Mouse (Mus musculus): Measurements from ENCODE around the gene Anks3. TPM values are rescaled to one million over a fixed set of nuclear protein-coding genes. Genes with fewer than 3 reads are reported as not detected.
A peak's percentile ranks its signal among the peaks of the same experiment; 100 is the strongest.

The Anks3 gene
- polyA plus RNA-seq, 2 experiments: 59.3 to 106 TPM

DNA sequence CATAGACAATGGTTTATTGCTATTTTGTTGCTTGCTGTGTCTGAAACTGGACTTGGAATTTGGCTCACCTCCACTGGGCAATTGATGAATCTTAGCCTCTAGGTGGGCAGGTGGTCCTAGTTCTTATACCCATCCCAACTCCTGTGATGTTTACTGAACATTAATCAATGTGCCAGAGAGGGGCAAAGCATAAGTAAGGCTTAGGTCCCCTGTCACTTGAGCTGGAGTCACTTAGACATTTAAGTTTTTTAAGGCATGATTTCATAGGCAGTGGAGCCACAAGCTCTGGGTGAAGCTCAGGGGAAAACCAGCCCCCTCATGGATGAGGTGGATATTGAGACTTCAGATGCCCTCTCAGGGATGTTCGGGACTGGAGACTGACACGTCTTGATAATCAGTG lies 25.5 kb downstream of the Anks3 start, which contains the start of gene Nudt16l1:
Gene Nudt16l1, plus strand, starts transcription at position 301 of the 400 bp plus-strand sequence.
- Histone ChIP-seq H3K4me2 (replicated peaks; ENCODE audit: low read depth, low read length, severe bottlenecking) (peak within 1 kb of the TSS; percentile 75), H3K4me1 (ENCODE audit: control insufficient read depth, insufficient read depth, low read length) (0 out of 2 replicates have a peak, but pooled peaks cover 5% of the 10 kb centered on the region), H3K9me3 (ENCODE audit: control insufficient read depth, low read length) (no peaks in the 10 kb centered on the region), H3K27me3 (ENCODE audit: control insufficient read depth, insufficient read depth, low read length) (no peaks in the 10 kb centered on the region), H3K9ac (ENCODE audit: low read depth, low read length, severe bottlenecking) (peak within 1 kb of the TSS; percentile 85), H3K27ac (replicated peaks; ENCODE audit: low read depth, low read length) (peak within 1 kb of the TSS; percentile 72), H3K4me3 (replicated peaks; ENCODE audit: low read length) (peak within 1 kb of the TSS; percentile 82), H3K36me3 (ENCODE audit: control insufficient read depth, insufficient read depth, low read length) (peaks cover 74% of the 10 kb centered on the region)
- no peak for TF ChIP-seq POLR2A (IDR thresholded peaks at IDR 0.05; ENCODE audit: borderline replicate concordance, extremely low read depth, insufficient read depth, insufficient read length)
- DNase-seq (ENCODE audit: low spot score) (no peak), ATAC-seq (ENCODE audit: low FRiP score, low read depth) (no peak)
- WGBS: 9% methylated on average over 2 of the region's 2 CpGs

DNA sequence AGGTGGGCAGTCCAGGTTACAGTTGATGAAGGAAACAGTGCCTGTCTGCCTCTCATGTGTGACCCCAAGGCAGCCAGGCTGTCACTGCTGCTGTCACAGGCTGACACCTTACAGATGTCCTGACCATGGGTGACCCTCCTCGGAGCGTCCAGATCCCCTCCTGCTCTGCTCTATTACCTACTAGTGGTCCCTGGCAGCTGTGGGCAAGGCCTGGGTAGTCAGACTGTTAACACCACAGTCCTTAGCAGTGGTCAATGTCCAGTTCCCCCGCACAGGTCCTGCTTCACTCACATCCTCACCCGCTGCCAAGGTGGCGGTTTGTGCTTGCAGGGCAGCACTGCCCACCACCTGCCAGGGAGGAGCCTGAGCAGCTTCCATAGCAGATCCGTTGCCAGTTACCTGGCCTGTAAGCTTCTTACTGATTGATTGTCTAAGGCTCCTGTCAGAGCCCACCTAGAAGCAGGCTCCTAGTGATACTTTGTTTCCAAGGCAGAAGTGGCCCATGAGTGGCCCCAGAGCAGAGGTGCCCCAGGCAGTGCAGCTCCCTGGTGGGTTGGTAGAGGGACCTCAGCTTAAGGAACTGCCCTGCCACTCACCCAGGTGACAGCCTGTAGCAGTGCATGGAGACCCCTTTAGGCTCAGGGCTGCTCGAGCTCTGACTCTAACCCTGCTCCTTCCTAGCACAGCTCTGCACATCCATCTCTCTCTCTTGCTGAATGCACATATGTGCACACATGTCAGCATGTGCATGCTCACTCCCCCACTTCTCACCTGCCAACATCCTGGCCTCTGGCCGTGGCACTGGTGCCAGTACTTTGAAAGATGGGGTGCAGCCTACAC lies 26.4 kb downstream of the Anks3 start:
- H3K27ac ChIP-seq (replicated peaks; ENCODE audit: low read depth, low read length): no peak overlapping the region
- H3K4me1 ChIP-seq (ENCODE audit: control insufficient read depth, insufficient read depth, low read length): 0 out of 2 replicates have a peak, but pooled peaks cover 5% of the 10 kb centered on the region
- H3K4me3 ChIP-seq (replicated peaks; ENCODE audit: low read length): no peak overlapping the region
- H3K4me2 ChIP-seq (replicated peaks; ENCODE audit: low read depth, low read length, severe bottlenecking): no peak overlapping the region
- H3K9ac ChIP-seq (ENCODE audit: low read depth, low read length, severe bottlenecking): no peak overlapping the region
- H3K27me3 ChIP-seq (ENCODE audit: control insufficient read depth, insufficient read depth, low read length): no peaks in the 10 kb centered on the region
- 91% methylated on average over 8 of the region's 8 CpGs for WGBS
- DNase-seq (ENCODE audit: low spot score) (no peak), ATAC-seq (ENCODE audit: low FRiP score, low read depth) (no peak)
- peaks cover 73% of the 10 kb centered on the region for H3K36me3 ChIP-seq (ENCODE audit: control insufficient read depth, insufficient read depth, low read length)
- no peaks in the 10 kb centered on the region for H3K9me3 ChIP-seq (ENCODE audit: control insufficient read depth, low read length)
- TF ChIP-seq POLR2A (IDR thresholded peaks at IDR 0.05; ENCODE audit: borderline replicate concordance, extremely low read depth, insufficient read depth, insufficient read length): no peak

DNA sequence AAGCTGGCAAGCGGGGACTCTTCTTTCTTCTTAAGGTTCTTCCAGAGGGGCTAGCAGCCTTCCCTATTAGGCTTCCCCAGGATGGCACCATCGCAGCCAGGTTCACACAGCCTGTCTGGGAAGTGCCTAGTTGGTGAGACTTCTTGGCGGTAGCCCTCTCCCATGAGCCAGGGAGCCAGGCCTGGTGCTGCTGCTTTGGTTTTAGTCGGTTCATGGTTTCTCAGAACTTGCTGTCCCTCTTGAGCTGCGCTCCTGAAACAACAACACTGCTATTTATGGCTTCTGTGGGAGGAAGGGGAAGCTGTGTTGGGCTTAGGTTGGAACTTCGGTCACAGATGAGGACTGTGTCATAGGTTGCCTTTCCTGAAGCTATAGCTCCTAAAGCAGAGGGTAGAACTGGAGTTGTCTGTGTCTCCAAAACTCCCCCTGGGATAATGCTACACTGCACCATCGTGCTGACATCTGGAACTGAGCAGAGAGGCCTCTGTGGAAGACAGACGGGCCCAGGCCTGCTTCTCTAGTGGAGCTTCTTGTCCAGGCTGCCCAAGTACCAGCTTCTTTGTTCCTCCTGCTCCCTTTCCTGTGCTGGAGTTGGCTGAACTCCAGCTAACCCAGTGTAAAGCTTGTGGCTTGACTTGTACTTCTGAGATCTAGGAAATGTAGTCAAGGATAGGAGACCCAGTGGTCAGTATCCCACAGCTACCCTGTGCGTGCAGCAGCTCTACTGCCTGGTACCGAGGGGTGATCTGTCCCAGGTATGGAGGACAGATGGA lies 27.9 kb downstream of the Anks3 start:
- no peak for ATAC-seq (ENCODE audit: low FRiP score, low read depth)

GRCm38 (mm10) chr16:4935430-4935829 lies 28.6 kb downstream of the Anks3 start:
- H3K9me3 ChIP-seq (ENCODE audit: control insufficient read depth, low read length): no peaks in the 10 kb centered on the region
- ATAC-seq (ENCODE audit: low FRiP score, low read depth) (no peak), DNase-seq (ENCODE audit: low spot score) (no peak)
- H3K9ac ChIP-seq (ENCODE audit: low read depth, low read length, severe bottlenecking): no peak overlapping the region
- no peak overlapping the region for H3K4me2 ChIP-seq (replicated peaks; ENCODE audit: low read depth, low read length, severe bottlenecking)
- no peak overlapping the region for H3K27ac ChIP-seq (replicated peaks; ENCODE audit: low read depth, low read length)
- peaks cover 73% of the 10 kb centered on the region for H3K36me3 ChIP-seq (ENCODE audit: control insufficient read depth, insufficient read depth, low read length)
- H3K27me3 ChIP-seq (ENCODE audit: control insufficient read depth, insufficient read depth, low read length): no peaks in the 10 kb centered on the region
- WGBS: 98% methylated on average over 31 of the region's 31 CpGs
- TF ChIP-seq POLR2A (IDR thresholded peaks at IDR 0.05; ENCODE audit: borderline replicate concordance, extremely low read depth, insufficient read depth, insufficient read length): no peak
- no peak overlapping the region for H3K4me3 ChIP-seq (replicated peaks; ENCODE audit: low read length)
- 0 out of 2 replicates have a peak, but pooled peaks cover 5% of the 10 kb centered on the region for H3K4me1 ChIP-seq (ENCODE audit: control insufficient read depth, insufficient read depth, low read length)

More for the DNA sequence above, 27.9 kb downstream of the Anks3 start:
- 80% methylated on average over 10 of the region's 10 CpGs for WGBS
- Histone ChIP-seq H3K36me3 (ENCODE audit: control insufficient read depth, insufficient read depth, low read length) (peaks cover 73% of the 10 kb centered on the region), H3K9ac (ENCODE audit: low read depth, low read length, severe bottlenecking) (no peak overlapping the region), H3K4me3 (replicated peaks; ENCODE audit: low read length) (no peak overlapping the region), H3K27me3 (ENCODE audit: control insufficient read depth, insufficient read depth, low read length) (no peaks in the 10 kb centered on the region), H3K9me3 (ENCODE audit: control insufficient read depth, low read length) (no peaks in the 10 kb centered on the region), H3K4me1 (ENCODE audit: control insufficient read depth, insufficient read depth, low read length) (0 out of 2 replicates have a peak, but pooled peaks cover 5% of the 10 kb centered on the region), H3K4me2 (replicated peaks; ENCODE audit: low read depth, low read length, severe bottlenecking) (no peak overlapping the region), H3K27ac (replicated peaks; ENCODE audit: low read depth, low read length) (no peak overlapping the region; the same call in 1 of the 2 replicates)
- no peak for TF ChIP-seq POLR2A (IDR thresholded peaks at IDR 0.05; ENCODE audit: borderline replicate concordance, extremely low read depth, insufficient read depth, insufficient read length)
- no peak for DNase-seq (ENCODE audit: low spot score)

DNA sequence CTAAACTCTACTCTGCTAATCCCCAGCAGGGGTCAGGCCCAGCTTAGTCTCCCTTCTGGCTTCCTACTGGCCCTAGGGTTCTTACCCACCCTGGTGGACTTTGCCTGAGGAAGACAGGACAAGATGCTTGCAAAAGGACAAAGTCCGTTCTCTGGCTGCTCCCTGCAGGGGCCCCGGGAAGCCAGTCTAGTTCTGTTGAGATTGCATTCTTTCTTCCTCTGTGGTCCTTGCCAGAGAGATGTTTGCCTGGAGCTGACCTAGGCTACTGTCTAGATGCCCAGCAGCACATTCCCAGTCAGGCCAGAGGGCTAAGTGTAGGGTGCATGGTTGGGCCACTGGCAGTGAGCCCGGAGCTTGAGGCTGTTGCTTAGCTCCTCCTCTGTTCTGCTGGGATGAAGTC lies 31.6 kb downstream of the Anks3 start:
- WGBS: 92% methylated on average over 3 of the region's 3 CpGs
- no peak overlapping the region for H3K4me2 ChIP-seq (replicated peaks; ENCODE audit: low read depth, low read length, severe bottlenecking)
- no peaks in the 10 kb centered on the region for H3K4me1 ChIP-seq (ENCODE audit: control insufficient read depth, insufficient read depth, low read length)
- H3K27me3 ChIP-seq (ENCODE audit: control insufficient read depth, insufficient read depth, low read length): no peaks in the 10 kb centered on the region
- no peak for ATAC-seq (ENCODE audit: low FRiP score, low read depth)
- no peak overlapping the region for H3K27ac ChIP-seq (replicated peaks; ENCODE audit: low read depth, low read length)
- H3K4me3 ChIP-seq (replicated peaks; ENCODE audit: low read length): no peak overlapping the region
- no peak for DNase-seq (ENCODE audit: low spot score)
- H3K9me3 ChIP-seq (ENCODE audit: control insufficient read depth, low read length): no peaks in the 10 kb centered on the region
- no peak for TF ChIP-seq POLR2A (IDR thresholded peaks at IDR 0.05; ENCODE audit: borderline replicate concordance, extremely low read depth, insufficient read depth, insufficient read length)
- no peak overlapping the region for H3K9ac ChIP-seq (ENCODE audit: low read depth, low read length, severe bottlenecking)
- peaks cover 92% of the 10 kb centered on the region for H3K36me3 ChIP-seq (ENCODE audit: control insufficient read depth, insufficient read depth, low read length)
